Mouse (Mus musculus) brain, embryonic 14.5 days (tissue): ENCODE results near the gene Pum1. TPM values are rescaled to one million over a fixed set of nuclear protein-coding genes. Genes with fewer than 3 reads are reported as not detected.
"Not testable (repeated sequence)": the region's sequence is repeated elsewhere in the genome, so short reads cannot be mapped to it uniquely, and the experiment has no call there.

Experiments
- DNase-seq: peaks from one replicate; pipeline ENCODE4 v3.0.0-alpha.2; 2011; ENCODE audit warnings: low read depth
- CTCF ChIP-seq: fragments of 200-500 bp; IDR thresholded peaks from 2 replicates; pipeline ENCODE4 v1.5.1; 2012; ENCODE audit warnings: inconsistent platforms, mild to moderate bottlenecking, moderate library complexity, borderline replicate concordance; ENCODE audit not compliant: insufficient read depth, insufficient read length; ENCODE audit errors: extremely low read depth
- POLR2A ChIP-seq: fragments of 200-500 bp; IDR thresholded peaks from 2 replicates; pipeline ENCODE4 v1.6.1; 2012; ENCODE audit warnings: mild to moderate bottlenecking, inconsistent platforms, borderline replicate concordance; ENCODE audit not compliant: poor library complexity, insufficient read depth, insufficient read length, severe bottlenecking; ENCODE audit errors: extremely low read depth
- polyA plus RNA-seq: library from polyadenylated mRNA; depleted of rRNA; stranded (reverse); fragments of >200 nt; gene quantifications from 2 replicates; pipeline ENCODE4 v1.2.3, GENCODE M21; 2012; rRNA removed

Gene Pum1
- polyA plus RNA-seq, result 97.2 and 106 TPM in 2 replicates

DNA sequence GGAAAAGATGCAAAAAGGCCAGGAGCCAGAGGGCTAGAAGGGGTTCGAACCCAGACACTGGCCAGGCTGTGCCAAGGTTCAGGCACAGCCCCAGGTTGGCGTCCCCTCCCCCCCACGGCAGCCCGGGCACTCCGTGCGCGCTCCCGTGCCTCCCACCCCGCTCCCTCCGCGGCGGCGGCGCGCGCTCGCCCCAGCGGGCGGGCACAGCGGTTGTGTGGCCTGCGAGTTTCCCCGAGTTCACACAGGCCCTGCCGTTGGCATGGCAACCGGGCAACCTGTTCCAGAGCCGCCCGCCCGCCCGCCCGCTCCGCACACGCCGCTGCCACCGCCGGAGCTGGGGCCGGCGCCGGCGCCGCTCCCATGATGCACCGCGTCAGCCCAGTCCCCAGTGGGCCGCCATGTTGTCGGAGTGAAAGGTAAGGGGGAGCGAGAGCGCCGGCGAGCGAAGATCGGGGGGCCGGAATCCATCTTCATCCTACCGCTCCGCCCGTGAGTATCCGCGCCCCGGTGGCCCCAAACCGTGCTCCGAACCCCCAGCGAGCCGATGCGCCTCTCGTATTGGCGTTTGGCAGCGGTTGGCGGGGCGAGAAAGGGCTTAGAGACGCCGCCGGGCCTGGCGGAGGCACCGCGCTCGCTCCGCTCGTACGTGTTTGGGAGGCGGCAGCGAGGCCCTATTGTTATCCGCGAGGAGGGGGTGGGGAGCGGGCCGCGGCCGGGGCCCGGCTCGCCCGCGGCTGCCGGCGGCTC, at the start of gene Pum1:
TSS of gene Pum1 (plus strand) at position 343 of the 747 bp plus-strand sequence.
- DNase-seq, result peak; percentile 98
- no peak for TF ChIP-seq CTCF
- TF ChIP-seq POLR2A, result peak; percentile 71

DNA sequence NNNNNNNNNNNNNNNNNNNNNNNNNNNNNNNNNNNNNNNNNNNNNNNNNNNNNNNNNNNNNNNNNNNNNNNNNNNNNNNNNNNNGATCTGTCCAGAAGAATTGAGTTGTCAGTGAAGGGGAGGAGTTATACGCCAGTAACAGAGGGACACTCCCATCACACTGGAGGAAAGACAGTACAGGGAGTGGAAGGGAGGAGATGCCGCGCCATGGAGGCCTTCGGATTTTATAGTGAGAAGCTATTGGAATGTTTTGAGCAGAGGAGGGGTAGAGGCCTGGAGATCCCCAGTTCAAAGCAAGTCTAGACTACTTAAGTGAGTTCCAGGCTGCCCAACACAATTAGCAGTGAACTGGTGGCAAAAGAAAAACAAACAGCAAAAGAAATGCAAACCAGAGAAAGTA, 33.7 kb upstream of the Pum1 start:
- DNase-seq, result peak; percentile 54
- TF ChIP-seq POLR2A, result no peak
- TF ChIP-seq CTCF, result no peak

DNA sequence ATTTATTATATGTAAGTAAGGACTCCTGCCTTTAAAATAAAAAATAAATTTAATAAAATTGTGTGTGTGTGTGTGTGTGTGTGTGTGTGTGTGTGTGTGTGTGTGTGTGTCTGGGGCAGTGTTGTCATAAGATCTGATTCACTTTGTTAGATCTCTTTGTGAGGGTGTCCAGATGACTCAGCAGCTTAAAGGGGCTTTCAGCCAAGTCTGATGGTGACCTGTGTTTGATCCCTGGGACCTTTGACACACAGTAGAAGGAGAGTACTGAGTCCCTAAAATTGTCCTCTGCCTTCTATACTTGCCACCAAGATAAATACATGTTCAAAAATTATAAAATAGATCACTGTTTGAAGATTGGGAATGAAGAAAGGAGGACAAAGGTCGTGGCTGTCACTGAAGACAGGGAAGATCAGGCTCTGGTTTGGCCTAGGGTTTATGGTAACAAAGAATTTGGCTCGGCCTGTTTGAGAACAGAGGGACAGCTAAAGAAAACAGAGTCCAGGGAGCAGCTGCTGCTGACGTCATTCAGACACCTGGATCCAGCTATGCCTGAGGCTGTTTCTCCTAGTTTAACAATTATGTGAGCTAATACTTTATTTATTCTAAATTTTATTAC, 32.8 kb upstream of the Pum1 start:
- TF ChIP-seq CTCF (no peak), POLR2A (no peak)
- DNase-seq, result no peak

DNA sequence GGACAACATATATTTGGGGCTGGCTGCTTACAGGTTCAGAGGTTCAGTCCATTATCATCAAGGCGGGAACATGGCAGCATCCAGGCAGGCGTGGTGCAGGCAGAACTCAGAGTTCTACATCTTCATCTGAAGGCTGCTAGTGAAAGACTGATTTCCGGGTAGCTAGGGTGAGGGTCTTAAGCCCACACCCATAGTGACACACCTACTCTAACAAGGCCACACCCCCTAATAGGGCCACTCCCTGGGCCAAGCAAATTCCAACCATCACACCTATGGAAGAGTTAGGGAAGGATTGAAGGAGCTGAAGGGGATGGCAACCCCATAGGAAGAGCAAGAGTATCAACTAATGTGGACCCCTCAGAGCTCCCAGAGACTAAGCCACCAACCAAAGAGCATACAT, 28.0 kb upstream of the Pum1 start:
- DNase-seq, result not testable (repeated sequence)

DNA sequence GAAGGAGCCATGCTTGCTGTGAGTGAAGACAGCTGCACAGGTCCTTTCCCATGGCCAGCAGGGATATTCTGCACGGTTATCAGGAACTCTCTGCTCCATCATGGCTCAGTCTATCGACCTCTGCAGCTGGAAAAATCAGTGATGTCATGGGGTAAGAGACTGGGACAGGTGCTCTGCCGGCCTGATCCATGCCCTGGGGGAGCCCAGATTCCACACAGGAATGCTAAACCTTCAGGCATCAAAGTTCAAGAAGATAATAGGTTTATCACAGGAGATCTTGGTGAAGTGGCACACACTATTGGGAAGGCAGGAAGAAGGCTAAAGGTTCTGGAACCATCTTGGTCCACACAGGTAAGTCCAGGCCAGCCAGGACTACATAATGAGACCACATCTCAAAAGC, 26.4 kb upstream of the Pum1 start:
- TF ChIP-seq POLR2A (no peak), CTCF (no peak)
- DNase-seq, result no peak

DNA sequence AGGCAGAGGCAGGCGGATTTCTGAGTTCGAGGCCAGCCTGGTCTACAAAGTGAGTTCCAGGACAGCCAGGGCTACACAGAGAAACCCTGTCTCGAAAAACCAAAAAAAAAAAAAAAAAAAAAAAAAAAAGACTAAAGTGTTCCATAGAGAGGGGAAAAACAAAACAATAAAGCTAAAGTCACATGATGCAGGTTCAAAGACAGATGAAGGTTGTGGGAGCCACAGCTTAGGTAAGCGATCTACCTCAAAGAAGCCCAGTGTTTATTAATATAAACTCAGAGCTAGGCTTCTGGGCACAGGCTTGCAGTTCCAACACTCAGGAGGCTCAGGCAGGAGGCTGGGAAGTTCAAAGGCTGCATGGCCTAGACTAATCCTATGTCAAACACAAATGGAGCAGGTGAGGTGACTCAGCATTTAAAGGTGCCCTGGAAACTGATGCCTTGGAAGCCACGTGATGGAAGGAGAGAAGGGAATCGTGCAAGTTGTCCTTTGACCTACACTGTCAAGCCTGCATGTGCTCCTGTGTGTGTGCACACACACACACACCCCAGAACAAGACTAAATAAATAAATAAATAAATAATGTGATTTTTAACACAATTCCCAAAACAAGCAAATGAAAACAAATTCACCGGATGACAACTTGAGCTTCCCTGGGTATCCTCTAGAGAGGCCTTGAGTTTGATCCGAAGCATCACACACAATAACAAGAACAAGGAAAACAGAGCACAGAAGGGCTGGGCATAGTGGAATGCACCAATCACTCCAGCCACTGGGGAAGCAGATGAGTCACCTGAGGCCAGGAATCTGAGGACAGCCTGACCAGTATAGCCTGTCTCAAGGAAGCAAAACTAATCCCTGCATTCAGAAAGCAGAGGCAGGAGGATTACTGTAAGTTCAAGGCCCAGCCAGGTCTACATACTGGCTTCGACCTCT, 25.4 kb upstream of the Pum1 start:
- TF ChIP-seq CTCF (no peak), POLR2A (no peak)
- DNase-seq, result no peak

DNA sequence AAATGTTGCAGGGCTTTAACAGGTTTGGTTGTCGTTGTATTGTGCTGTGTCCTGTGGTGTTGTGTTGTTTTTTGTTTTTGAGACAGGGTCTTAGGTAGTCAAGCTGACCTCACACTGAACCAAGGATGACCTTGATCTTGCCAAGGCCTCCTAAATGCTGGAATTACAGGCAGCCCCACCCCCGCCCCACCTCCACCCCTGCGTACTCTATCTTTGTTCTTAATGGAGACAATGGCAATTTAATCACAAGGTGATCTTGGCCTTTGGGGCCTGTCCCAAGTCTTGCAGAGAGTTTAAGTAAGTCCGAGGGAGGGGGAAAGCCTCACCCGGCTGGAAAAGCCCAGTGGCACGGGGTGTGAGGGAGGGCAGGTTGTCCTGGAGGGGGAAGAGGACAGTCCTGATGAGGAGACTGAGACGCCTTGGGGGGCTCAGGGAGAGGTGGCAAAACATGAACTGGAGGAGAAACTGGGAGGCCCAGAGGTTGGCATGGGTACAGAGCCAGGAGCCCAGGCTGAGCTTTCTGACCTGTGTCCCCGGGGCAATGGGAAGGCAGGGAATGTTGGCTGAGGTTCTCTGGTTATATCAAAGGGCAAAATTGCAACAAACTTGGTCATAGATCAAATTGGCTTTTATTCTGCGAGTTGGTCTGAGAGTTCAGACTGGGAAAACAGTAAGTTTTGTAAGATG, 22.9 kb upstream of the Pum1 start:
- TF ChIP-seq POLR2A (no peak), CTCF (no peak)
- DNase-seq, result no peak

DNA sequence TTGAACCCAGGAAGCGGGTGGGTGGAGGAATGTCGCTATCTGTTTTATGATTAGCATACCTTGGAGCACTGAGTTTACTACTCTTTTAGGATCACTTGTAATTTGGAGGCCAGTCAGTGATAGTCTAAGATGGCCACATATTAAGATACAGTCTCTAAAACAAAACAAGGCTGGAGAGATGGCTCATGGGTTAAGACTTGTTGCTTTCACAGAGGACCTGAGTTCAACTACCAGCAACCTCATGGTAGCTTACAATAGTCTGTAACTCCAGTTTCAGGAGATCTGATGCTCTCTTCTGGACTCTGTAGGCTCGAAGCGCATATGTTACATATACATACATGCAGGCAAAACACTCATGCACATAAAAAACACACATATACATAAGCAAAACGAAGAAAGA, 20.7 kb upstream of the Pum1 start:
- no peak for DNase-seq

DNA sequence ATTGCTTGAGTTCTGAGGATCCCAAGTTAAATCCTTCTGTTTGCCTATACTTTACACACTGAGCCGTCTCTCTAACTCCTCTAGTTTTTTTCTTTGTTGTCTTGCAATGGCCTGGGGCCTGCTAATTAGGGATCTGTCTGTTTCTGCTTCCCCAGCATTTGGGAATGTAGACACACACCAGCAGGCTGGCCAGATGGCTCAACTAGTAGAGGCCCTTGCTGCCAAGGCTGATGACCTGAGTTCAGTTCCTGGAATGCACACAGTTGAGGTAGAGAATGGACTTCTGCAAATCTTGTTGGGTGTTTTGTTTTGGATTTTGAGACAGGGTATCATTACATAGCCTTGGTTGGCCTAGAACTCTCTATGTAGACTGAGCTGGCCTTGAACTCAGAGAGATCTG, 17.7 kb upstream of the Pum1 start:
- DNase-seq, result peak; percentile 47
- TF ChIP-seq POLR2A (no peak), CTCF (no peak)

More for the DNA sequence above, 20.7 kb upstream of the Pum1 start:
- no peak for TF ChIP-seq POLR2A
- TF ChIP-seq CTCF, result no peak

DNA sequence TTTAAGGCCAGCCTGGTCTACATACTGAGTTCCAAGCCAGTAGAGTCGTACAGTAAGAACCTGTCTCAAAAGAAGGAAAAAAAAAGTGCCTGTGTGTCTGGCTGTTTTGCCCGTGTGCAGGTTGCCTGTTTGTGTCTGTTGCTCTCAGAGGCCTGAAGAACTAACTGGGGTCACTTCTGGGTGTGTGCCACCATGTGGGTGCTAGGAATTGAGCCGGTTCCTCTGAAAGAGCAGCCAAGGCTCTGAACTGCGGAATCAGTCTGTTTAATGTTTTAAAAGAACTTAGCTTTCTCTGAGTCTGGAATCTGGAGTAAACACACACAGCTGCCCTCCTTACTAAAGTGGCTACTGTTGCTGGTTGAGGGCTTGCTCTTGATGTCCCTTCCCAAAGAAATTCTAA, 11.8 kb upstream of the Pum1 start:
- DNase-seq, result no peak
- no peak for TF ChIP-seq POLR2A
- no peak for TF ChIP-seq CTCF

DNA sequence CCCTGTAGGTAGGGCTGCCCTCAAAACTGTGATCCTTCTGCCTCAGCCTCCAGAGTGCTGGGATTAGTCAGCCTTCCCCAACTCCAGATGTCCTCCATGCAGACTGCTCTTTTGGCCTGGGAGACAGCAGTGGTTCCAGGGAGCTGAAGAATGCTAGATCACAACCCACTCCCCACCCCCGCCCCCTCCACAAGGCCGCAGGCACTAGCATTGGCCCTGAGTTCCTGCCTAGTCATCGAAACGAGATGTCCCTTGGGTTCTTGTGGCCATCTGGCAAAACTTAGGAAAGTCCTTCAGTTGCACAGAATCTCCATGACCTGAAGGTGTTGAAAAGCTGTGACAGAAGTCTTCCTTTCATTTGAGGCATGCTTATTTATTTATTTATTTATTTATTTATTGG, 10.6 kb upstream of the Pum1 start:
- TF ChIP-seq POLR2A (no peak), CTCF (no peak)

More for the DNA sequence above, 10.6 kb upstream of the Pum1 start:
- no peak for DNase-seq
